Mouse (Mus musculus) CH12.LX (cell line): ENCODE measurements around the gene Zfp382.

Source experiments
- CHD2 ChIP-seq: IDR thresholded peaks from 2 replicates; pipeline ENCODE4 v1.6.1; 2011; ENCODE audit warnings: low read length, improper control_type of control experiment
- CTCF ChIP-seq, 2 experiments: IDR thresholded peaks in 1 of 2; conservative IDR thresholded peaks in 1 of 2; 2 replicates each; pipeline ENCODE4 v1.5.1; 2011 to 2012; ENCODE audit warnings: low read depth in 2 of 2, low read length in 2 of 2, improper control_type of control experiment in 1 of 2, inconsistent platforms in 1 of 2, mild to moderate bottlenecking in 1 of 2, moderate library complexity in 1 of 2
- IRF4 ChIP-seq: IDR thresholded peaks from 2 replicates; pipeline ENCODE4 v1.6.1; 2014; ENCODE audit warnings: low read depth, mild to moderate bottlenecking, inconsistent platforms, low read length, improper control_type of control experiment
- MAX ChIP-seq: IDR thresholded peaks from 2 replicates; pipeline ENCODE4 v1.6.1; 2011; ENCODE audit warnings: low read length, improper control_type of control experiment
- MEF2A ChIP-seq: IDR thresholded peaks from 2 replicates; pipeline ENCODE4 v1.6.1; 2014; ENCODE audit warnings: low read depth, mild to moderate bottlenecking, inconsistent platforms, low read length, improper control_type of control experiment, borderline replicate concordance
- POLR2A ChIP-seq: IDR thresholded peaks from 2 replicates; pipeline ENCODE4 v1.6.1; 2011; ENCODE audit warnings: low read depth, mild to moderate bottlenecking, improper control_type of control experiment, low read length
- POLR2AphosphoS2 ChIP-seq: IDR thresholded peaks from 2 replicates; pipeline ENCODE4 v1.6.1; 2011; ENCODE audit warnings: low read depth, low read length, improper control_type of control experiment

DNA sequence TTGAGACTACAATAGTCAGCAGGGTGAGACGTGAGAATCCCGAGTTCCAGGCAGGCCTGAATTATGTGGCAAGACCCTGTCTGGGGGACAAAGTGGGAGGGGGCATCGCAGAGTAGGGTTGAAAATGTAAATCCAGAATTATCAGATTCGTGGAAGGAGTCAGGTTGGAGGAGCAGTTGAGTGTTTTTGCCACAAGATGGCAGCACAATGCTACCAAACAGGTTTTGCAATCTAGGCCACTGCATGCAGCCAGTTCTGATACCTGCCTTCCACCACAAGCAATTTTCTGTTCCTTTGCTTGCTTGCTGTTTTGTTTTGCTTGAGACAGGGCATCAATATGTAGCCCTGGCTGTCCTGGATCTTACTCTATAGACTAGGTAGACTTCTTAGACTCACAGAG, 59.6 kb downstream of the Zfp382 start:
- TF ChIP-seq IRF4 (0 out of 2 replicates have a peak, but pooled peaks have one; percentile 43), MEF2A (no peak), POLR2A (no peak), POLR2AphosphoS2 (no peak), CTCF (conservative IDR thresholded peaks at IDR 0.05 in 1 of 2, IDR thresholded peaks at IDR 0.05 in 1 of 2; ENCODE audit: low read depth in 2 of 2, low read length in 2 of 2) (peak; percentile 79 to 97), MAX (no peak), CHD2 (no peak)
